Mouse (Mus musculus) heart, embryonic 16.5 days (tissue): Measurements from ENCODE around the gene Itga1. TPM values are rescaled to one million over a fixed set of nuclear protein-coding genes. Genes with fewer than 3 reads are reported as not detected.

Experiments used
- ATAC-seq: fragments of 200-750 bp; cut with Nextera tagmentation; replicated peaks from 2 replicates; pipeline ENCODE4 v1.8.0; 2017; ENCODE audit warnings: moderate number of reproducible peaks; ENCODE audit not compliant: insufficient read depth, low FRiP score; ENCODE audit errors: extremely low read depth
- H3K27ac ChIP-seq: fragments of 300-500 bp; sonication (generic); 2 replicates; pipeline ENCODE4 v1.5.1; 2014; ENCODE audit warnings: mild to moderate bottlenecking, low read length, control low read depth, moderate library complexity
- H3K27me3 ChIP-seq: fragments of 300-500 bp; sonication (generic); 2 replicates; pipeline ENCODE4 v1.6.1; 2014; ENCODE audit warnings: low read length, mixed read lengths; ENCODE audit not compliant: control insufficient read depth, insufficient read depth
- H3K36me3 ChIP-seq: fragments of 300-500 bp; sonication (generic); 2 replicates; pipeline ENCODE4 v1.6.1; 2014; ENCODE audit not compliant: control insufficient read depth, insufficient read depth
- H3K4me1 ChIP-seq: fragments of 300-500 bp; sonication (generic); 2 replicates; pipeline ENCODE4 v1.6.1; 2014; ENCODE audit warnings: low read length, mixed read lengths; ENCODE audit not compliant: control insufficient read depth, insufficient read depth
- H3K4me2 ChIP-seq: fragments of 300-500 bp; sonication (generic); 2 replicates; pipeline ENCODE4 v1.6.1; 2014; ENCODE audit warnings: low read depth, mild to moderate bottlenecking, control low read depth, low read length
- H3K4me3 ChIP-seq: fragments of 300-500 bp; sonication (generic); 2 replicates; pipeline ENCODE4 v1.5.1; 2014; ENCODE audit warnings: mild to moderate bottlenecking, control low read depth, low read length
- H3K9ac ChIP-seq: fragments of 300-500 bp; sonication (generic); 2 replicates; pipeline ENCODE4 v1.6.1; 2014; ENCODE audit warnings: low read length, control low read depth
- H3K9me3 ChIP-seq: fragments of 300-500 bp; sonication (generic); replicated peaks from 2 replicates; pipeline ENCODE4 v1.6.1; 2016; ENCODE audit warnings: low read length; ENCODE audit not compliant: control insufficient read depth
- WGBS: fragments of 180-500 bp; shearing (Covaris S2); extraction: QIAGEN DNeasy Blood & Tissue Kit; methylation state at CpG from one replicate; pipeline ENCODE4 v1.1.7; 2014; 5-methylcytosine and 5-hydroxymethylcytosine counted together
- polyA plus RNA-seq: library from polyadenylated mRNA; unstranded; fragments of >200 nt; fragmentation: Nextera tagmentation; extraction: Ambion mirVana; gene quantifications from 2 replicates; pipeline ENCODE4 v1.2.1, GENCODE M21; 2015

The Itga1 gene
- polyA plus RNA-seq, 1 experiment from 2014 or later = 26.3 TPM

- no peak overlapping the region for H3K9ac ChIP-seq
- peaks cover 16% of the 10 kb centered on the region for H3K36me3 ChIP-seq
- WGBS = 75% methylated on average over 3 of the region's 3 CpGs
- no peaks in the 10 kb centered on the region; the same call in 1 of the 2 replicates for H3K9me3 ChIP-seq
- no peaks in the 10 kb centered on the region for H3K27me3 ChIP-seq
- no peak for ATAC-seq
- H3K4me2 ChIP-seq = no peak overlapping the region
- no peak overlapping the region for H3K4me3 ChIP-seq
- peaks cover 33% of the 10 kb centered on the region for H3K4me1 ChIP-seq
- peak overlapping the region; percentile 11; the same call in 1 of the 2 replicates for H3K27ac ChIP-seq
Measured at GRCm38 (mm10) chr13:115002837-115003236, 98.9 kb downstream of the Itga1 start.

- Histone ChIP-seq H3K4me2 (no peak overlapping the region), H3K27me3 (no peaks in the 10 kb centered on the region), H3K4me1 (peaks cover 33% of the 10 kb centered on the region), H3K9me3 (no peaks in the 10 kb centered on the region; the same call in 1 of the 2 replicates), H3K9ac (no peak overlapping the region), H3K4me3 (no peak overlapping the region), H3K27ac (peak overlapping the region; percentile 78), H3K36me3 (peaks cover 18% of the 10 kb centered on the region)
- peak; percentile 76 for ATAC-seq
- 42% methylated on average over 5 of the region's 5 CpGs for WGBS
Measured at GRCm38 (mm10) chr13:115002155-115002554, 99.6 kb downstream of the Itga1 start.

GRCm38 (mm10) chr13:114999582-114999981 is 102.2 kb downstream of the Itga1 start:
- no peak overlapping the region for H3K9ac ChIP-seq
- H3K27ac ChIP-seq = no peak overlapping the region
- no peak overlapping the region for H3K4me2 ChIP-seq
- H3K9me3 ChIP-seq = no peaks in the 10 kb centered on the region; the same call in 1 of the 2 replicates
- no peaks in the 10 kb centered on the region for H3K27me3 ChIP-seq
- H3K4me1 ChIP-seq = peaks cover 24% of the 10 kb centered on the region
- H3K36me3 ChIP-seq = peaks cover 21% of the 10 kb centered on the region
- H3K4me3 ChIP-seq = no peak overlapping the region
- no peak for ATAC-seq
- WGBS = 80% methylated on average over 4 of the region's 4 CpGs

GRCm38 (mm10) chr13:114998100-114998499 is 103.7 kb downstream of the Itga1 start:
- H3K4me1 ChIP-seq = peaks cover 16% of the 10 kb centered on the region
- H3K27me3 ChIP-seq = no peaks in the 10 kb centered on the region
- H3K4me3 ChIP-seq = no peak overlapping the region
- peaks cover 30% of the 10 kb centered on the region for H3K36me3 ChIP-seq
- H3K4me2 ChIP-seq = no peak overlapping the region
- ATAC-seq = no peak
- no peaks in the 10 kb centered on the region; the same call in 1 of the 2 replicates for H3K9me3 ChIP-seq
- WGBS = 93% methylated on average over 10 of the region's 10 CpGs
- no peak overlapping the region for H3K27ac ChIP-seq
- H3K9ac ChIP-seq = no peak overlapping the region

- peaks cover 26% of the 10 kb centered on the region for H3K36me3 ChIP-seq
- 69% methylated on average over 14 of the region's 14 CpGs for WGBS
- no peak overlapping the region for H3K4me2 ChIP-seq
- no peak overlapping the region for H3K9ac ChIP-seq
- peaks cover 6% of the 10 kb centered on the region; the same call in 1 of the 2 replicates for H3K4me1 ChIP-seq
- no peak for ATAC-seq
- 0 out of 2 replicates have a peak overlapping the region, but pooled peaks have one; percentile 26 for H3K27ac ChIP-seq
- no peaks in the 10 kb centered on the region for H3K9me3 ChIP-seq
- H3K4me3 ChIP-seq = no peak overlapping the region
- H3K27me3 ChIP-seq = no peaks in the 10 kb centered on the region
Measured at GRCm38 (mm10) chr13:114992260-114993014, 109.3 kb downstream of the Itga1 start.

- H3K4me3 ChIP-seq = no peak overlapping the region
- no peak overlapping the region for H3K4me2 ChIP-seq
- no peaks in the 10 kb centered on the region for H3K9me3 ChIP-seq
- H3K36me3 ChIP-seq = peaks cover 24% of the 10 kb centered on the region
- 66% methylated on average over 6 of the region's 6 CpGs for WGBS
- peaks cover 4% of the 10 kb centered on the region; the same call in 1 of the 2 replicates for H3K4me1 ChIP-seq
- H3K27ac ChIP-seq = no peak overlapping the region
- ATAC-seq = no peak
- H3K9ac ChIP-seq = no peak overlapping the region
- H3K27me3 ChIP-seq = no peaks in the 10 kb centered on the region
Measured at GRCm38 (mm10) chr13:114987668-114988067, 114.1 kb downstream of the Itga1 start.

GRCm38 (mm10) chr13:114987161-114987560 is 114.6 kb downstream of the Itga1 start:
- ATAC-seq = peak; percentile 37; the same call in 1 of the 2 replicates
- peaks cover 4% of the 10 kb centered on the region; the same call in 1 of the 2 replicates for H3K4me1 ChIP-seq
- H3K4me3 ChIP-seq = no peak overlapping the region
- H3K4me2 ChIP-seq = no peak overlapping the region
- no peak overlapping the region for H3K27ac ChIP-seq
- H3K9me3 ChIP-seq = no peaks in the 10 kb centered on the region
- no peak overlapping the region for H3K9ac ChIP-seq
- no peaks in the 10 kb centered on the region for H3K27me3 ChIP-seq
- H3K36me3 ChIP-seq = peaks cover 23% of the 10 kb centered on the region
- WGBS = 44% methylated on average over 2 of the region's 2 CpGs

GRCm38 (mm10) chr13:114984658-114985057 is 117.1 kb downstream of the Itga1 start:
- no peak overlapping the region for H3K9ac ChIP-seq
- peaks cover 4% of the 10 kb centered on the region; the same call in 1 of the 2 replicates for H3K4me1 ChIP-seq
- H3K36me3 ChIP-seq = peaks cover 20% of the 10 kb centered on the region; the same call in 1 of the 2 replicates
- H3K4me3 ChIP-seq = no peak overlapping the region
- WGBS = 74% methylated on average over 1 of the region's 1 CpGs
- H3K9me3 ChIP-seq = no peaks in the 10 kb centered on the region
- no peaks in the 10 kb centered on the region for H3K27me3 ChIP-seq
- no peak overlapping the region for H3K27ac ChIP-seq
- no peak overlapping the region for H3K4me2 ChIP-seq
- ATAC-seq = no peak

GRCm38 (mm10) chr13:114983116-114983515 is 118.6 kb downstream of the Itga1 start:
- Histone ChIP-seq H3K4me1 (peaks cover 4% of the 10 kb centered on the region; the same call in 1 of the 2 replicates), H3K4me3 (no peak overlapping the region), H3K27me3 (no peaks in the 10 kb centered on the region), H3K36me3 (peaks cover 16% of the 10 kb centered on the region; the same call in 1 of the 2 replicates), H3K9me3 (no peaks in the 10 kb centered on the region), H3K4me2 (no peak overlapping the region), H3K9ac (no peak overlapping the region), H3K27ac (no peak overlapping the region)
- no peak for ATAC-seq
- 78% methylated on average over 7 of the region's 7 CpGs for WGBS
